Mouse (Mus musculus) frontal cortex, adult (tissue): ENCODE results near the gene Nfya.

Experiments
- ATAC-seq: cut with Nextera tagmentation; 2 replicates; pipeline ENCODE4 v1.9.2; 2017; ENCODE audit warnings: mild to moderate bottlenecking, moderate library complexity, mixed read lengths; ENCODE audit not compliant: low TSS enrichment

The Nfya gene

GRCm38 (mm10) chr17:48343065-48343464 lies 66.6 kb downstream of the Nfya start:
- no peak for ATAC-seq

- ATAC-seq, result peak; percentile 71
Observed at GRCm38 (mm10) chr17:48341947-48342346, 67.8 kb downstream of the Nfya start.

- no peak for ATAC-seq
Observed at GRCm38 (mm10) chr17:48340267-48340666, 69.4 kb downstream of the Nfya start.
